Mouse (Mus musculus) midbrain, postnatal 0 days (tissue): ENCODE measurements around the gene Ercc6l2. TPM values are rescaled to one million over a fixed set of nuclear protein-coding genes. Genes with fewer than 3 reads are reported as not detected.

Experiments used
- ATAC-seq: fragments of 200-750 bp; cut with Nextera tagmentation; 2 replicates; pipeline ENCODE4 v1.8.0; 2017; ENCODE audit warnings: moderate number of reproducible peaks, mild to moderate bottlenecking, moderate TSS enrichment, moderate library complexity; ENCODE audit not compliant: low FRiP score
- DNase-seq: peaks from one replicate; pipeline ENCODE4 v3.0.0-alpha.2; 2015; ENCODE audit warnings: low spot score
- H3K27ac ChIP-seq: fragments of 300-500 bp; sonication (generic); 2 replicates; pipeline ENCODE4 v1.5.1; 2014; ENCODE audit warnings: low read depth, mild to moderate bottlenecking, low read length, mixed read lengths
- H3K27me3 ChIP-seq: fragments of 300-500 bp; sonication (generic); 2 replicates; pipeline ENCODE4 v1.6.1; 2014; ENCODE audit warnings: low read length, control low read depth, mixed read lengths; ENCODE audit not compliant: insufficient read depth
- H3K36me3 ChIP-seq: fragments of 300-500 bp; sonication (generic); 2 replicates; pipeline ENCODE4 v1.6.1; 2014; ENCODE audit warnings: low read length, control low read depth, mixed read lengths; ENCODE audit not compliant: insufficient read depth
- H3K4me1 ChIP-seq: fragments of 300-500 bp; sonication (generic); 2 replicates; pipeline ENCODE4 v1.6.1; 2014; ENCODE audit warnings: mild to moderate bottlenecking, control low read depth, antibody characterized with exemption, low read length, mixed read lengths; ENCODE audit not compliant: insufficient read depth
- H3K4me2 ChIP-seq: fragments of 300-500 bp; sonication (generic); 2 replicates; pipeline ENCODE4 v1.6.1; 2014; ENCODE audit warnings: low read depth, mild to moderate bottlenecking, low read length, mixed read lengths; ENCODE audit not compliant: poor library complexity, severe bottlenecking
- H3K4me3 ChIP-seq: fragments of 300-500 bp; sonication (generic); 2 replicates; pipeline ENCODE4 v1.5.1; 2014; ENCODE audit warnings: low read depth, mild to moderate bottlenecking, low read length, moderate library complexity
- H3K9ac ChIP-seq: fragments of 300-500 bp; sonication (generic); replicated peaks from 2 replicates; pipeline ENCODE4 v1.6.1; 2014; ENCODE audit warnings: mild to moderate bottlenecking, low read length, moderate library complexity, mixed read lengths; ENCODE audit not compliant: poor library complexity, severe bottlenecking
- H3K9me3 ChIP-seq: fragments of 300-500 bp; sonication (generic); 2 replicates; pipeline ENCODE4 v1.6.1; 2016; ENCODE audit warnings: low read length, control low read depth
- CTCF ChIP-seq: IDR thresholded peaks from 2 replicates; pipeline ENCODE4 v1.5.1; 2016; ENCODE audit warnings: antibody characterized with exemption, mild to moderate bottlenecking
- WGBS: fragments of 180-500 bp; shearing (Covaris S2); extraction: QIAGEN DNeasy Blood & Tissue Kit; methylation state at CpG from one replicate; pipeline ENCODE4 v1.1.7; 2014; 5-methylcytosine and 5-hydroxymethylcytosine counted together
- polyA plus RNA-seq: library from polyadenylated mRNA; unstranded; fragments of >200 nt; fragmentation: Nextera tagmentation; extraction: Ambion mirVana; gene quantifications from 2 replicates; pipeline ENCODE4 v1.2.1, GENCODE M21; 2015
- total RNA-seq: library from RNA; depleted of rRNA; stranded (reverse); fragments of >200 nt; gene quantifications from 2 replicates; pipeline ENCODE4 v1.2.3, GENCODE M21; 2014

Ercc6l2 gene
- total and polyA plus RNA-seq, 2 experiments from 2014 or later: 11.8 to 13.5 TPM

DNA sequence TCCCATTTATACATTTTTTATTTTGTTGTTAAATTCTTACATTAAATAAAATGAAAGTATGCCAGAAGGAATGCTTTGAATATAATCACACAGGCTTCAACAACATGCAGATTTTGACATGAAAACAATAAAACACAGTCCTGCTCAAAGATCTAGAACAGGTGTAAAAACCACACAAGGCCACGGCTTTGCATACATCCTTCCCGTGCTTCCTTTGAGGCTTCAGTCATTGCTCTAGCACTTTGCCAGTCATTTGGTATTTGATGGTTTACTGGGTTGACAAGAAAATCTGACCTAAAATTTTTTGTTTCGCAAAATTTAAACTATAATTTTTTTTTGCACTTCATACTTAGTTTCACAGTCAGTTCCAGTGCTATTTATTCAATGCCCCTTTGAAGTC is 7.1 kb upstream of the Ercc6l2 start:
- no peak for TF ChIP-seq CTCF
- Histone ChIP-seq H3K36me3 (no peaks in the 10 kb centered on the region), H3K4me1 (no peaks in the 10 kb centered on the region), H3K4me2 (no peak overlapping the region), H3K9ac (no peak overlapping the region), H3K27me3 (no peaks in the 10 kb centered on the region), H3K4me3 (no peak overlapping the region), H3K9me3 (no peaks in the 10 kb centered on the region), H3K27ac (no peak overlapping the region)
- ATAC-seq (no peak), DNase-seq (no peak)
- WGBS: 87% methylated on average over 3 of the region's 3 CpGs

DNA sequence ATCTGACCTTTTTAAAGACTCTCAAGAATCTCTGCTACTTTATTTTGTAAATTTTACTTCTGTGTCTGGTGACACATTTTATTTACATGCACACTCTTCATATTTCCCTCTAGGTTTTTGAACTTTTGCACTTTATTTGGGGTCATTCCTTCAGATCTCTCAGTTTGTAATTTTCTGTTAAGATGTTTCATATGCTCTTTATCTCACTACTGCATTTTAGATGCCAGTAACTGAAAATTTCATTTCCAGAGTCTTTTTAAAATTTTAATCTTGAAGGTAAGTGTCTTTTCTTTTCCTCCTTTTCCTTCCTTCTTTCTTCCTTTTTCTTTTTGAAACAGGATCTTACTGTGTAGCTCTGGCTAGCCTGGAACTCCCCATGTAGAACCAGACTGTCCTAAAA is 3.6 kb upstream of the Ercc6l2 start:
- Histone ChIP-seq H3K36me3 (no peaks in the 10 kb centered on the region), H3K4me2 (no peak overlapping the region), H3K9ac (no peak overlapping the region), H3K27me3 (no peaks in the 10 kb centered on the region), H3K4me1 (no peaks in the 10 kb centered on the region), H3K9me3 (no peaks in the 10 kb centered on the region), H3K4me3 (no peak overlapping the region), H3K27ac (no peak overlapping the region)
- DNase-seq (no peak), ATAC-seq (no peak)
- TF ChIP-seq CTCF: no peak

DNA sequence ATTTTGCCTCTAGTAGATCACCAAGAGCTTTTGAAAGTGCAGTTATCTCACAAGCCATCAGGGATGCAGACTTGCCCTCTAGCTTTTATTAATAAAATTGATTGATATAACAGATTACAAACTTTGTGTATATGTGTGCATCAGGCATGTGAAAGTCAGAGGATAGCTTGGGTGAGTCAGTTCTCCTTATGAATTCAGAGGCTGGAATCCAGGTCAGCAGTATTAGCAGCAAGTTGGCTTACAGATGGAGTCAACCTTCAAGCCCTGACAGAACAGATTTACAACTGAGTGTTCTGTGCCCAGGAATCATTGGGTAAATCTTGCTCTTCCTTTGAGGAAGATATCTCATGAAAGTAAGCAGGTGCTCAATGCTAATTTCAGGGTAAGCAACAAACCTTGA is 891 bp downstream of the Ercc6l2 start:
- Histone ChIP-seq H3K27ac (peak overlapping the region; percentile 88; the same call in 1 of the 2 replicates), H3K27me3 (no peaks in the 10 kb centered on the region), H3K4me2 (peak overlapping the region; percentile 74), H3K9ac (peak overlapping the region; percentile 67), H3K4me3 (peak overlapping the region; percentile 57), H3K4me1 (no peaks in the 10 kb centered on the region), H3K36me3 (no peaks in the 10 kb centered on the region), H3K9me3 (no peaks in the 10 kb centered on the region)
- TF ChIP-seq CTCF: no peak
- no peak for DNase-seq
- no peak for ATAC-seq

DNA sequence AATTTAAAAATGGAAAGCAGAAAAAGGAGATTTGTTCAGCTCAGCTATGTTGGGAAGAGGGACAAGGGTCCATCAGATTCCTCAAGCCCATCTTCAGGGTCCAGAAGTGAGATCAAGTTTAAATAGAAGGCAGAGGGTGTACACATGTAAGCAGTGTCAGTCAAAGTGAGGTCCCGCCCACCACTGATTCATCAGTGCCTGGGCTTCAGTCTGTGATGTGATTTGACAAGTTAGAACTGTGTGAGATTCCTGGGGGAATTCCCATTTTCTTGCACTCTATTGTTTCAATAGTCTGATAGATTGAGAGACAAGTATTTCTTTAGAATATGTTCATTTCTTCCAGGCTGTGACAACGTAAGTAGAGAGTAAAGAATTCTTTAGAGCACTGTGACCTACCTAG is 30.7 kb downstream of the Ercc6l2 start:
- no peak for TF ChIP-seq CTCF
- 86% methylated on average over 2 of the region's 2 CpGs for WGBS
- H3K4me3 ChIP-seq: no peak overlapping the region
- ATAC-seq: no peak
- no peaks in the 10 kb centered on the region for H3K9me3 ChIP-seq
- no peak overlapping the region for H3K9ac ChIP-seq
- H3K4me1 ChIP-seq: no peaks in the 10 kb centered on the region
- peaks cover 3% of the 10 kb centered on the region; the same call in 1 of the 2 replicates for H3K36me3 ChIP-seq
- no peak for DNase-seq
- H3K27me3 ChIP-seq: no peaks in the 10 kb centered on the region
- H3K27ac ChIP-seq: no peak overlapping the region
- H3K4me2 ChIP-seq: no peak overlapping the region

DNA sequence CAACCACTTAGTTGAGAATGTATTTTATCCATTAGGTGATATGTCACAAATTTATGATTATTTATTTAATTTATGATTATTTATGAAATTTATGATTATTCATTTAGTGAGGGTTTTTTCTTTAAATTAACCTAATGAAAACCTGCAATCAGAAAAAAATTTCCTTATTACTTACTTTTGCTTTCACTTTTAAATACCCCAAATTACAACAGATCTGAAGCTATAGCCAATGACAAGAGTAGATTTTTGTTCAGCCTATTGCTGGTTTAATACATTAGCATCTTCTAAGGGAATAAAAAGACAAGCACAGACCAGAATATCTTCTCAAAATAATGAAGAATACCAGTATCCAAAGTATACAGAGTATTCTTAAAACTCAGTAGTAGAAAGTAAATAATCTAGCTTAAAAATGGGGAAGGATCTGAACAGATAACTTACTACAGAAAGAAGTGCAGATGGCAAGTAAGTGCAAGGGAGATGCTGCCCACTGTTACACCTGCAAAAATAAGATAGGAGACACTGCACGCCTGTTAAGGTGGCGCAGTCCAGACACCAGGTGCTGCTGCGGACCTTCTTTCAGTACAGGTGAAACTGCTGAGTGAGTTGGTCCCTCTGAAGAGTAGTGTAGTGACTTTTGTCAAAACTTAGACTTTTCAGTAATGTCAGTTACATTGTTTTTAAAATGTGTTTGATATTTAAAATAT is 35.4 kb downstream of the Ercc6l2 start:
- Histone ChIP-seq H3K4me1 (no peaks in the 10 kb centered on the region), H3K9me3 (no peaks in the 10 kb centered on the region), H3K27me3 (no peaks in the 10 kb centered on the region), H3K27ac (no peak overlapping the region), H3K4me3 (no peak overlapping the region), H3K36me3 (peaks cover 3% of the 10 kb centered on the region; the same call in 1 of the 2 replicates), H3K9ac (no peak overlapping the region), H3K4me2 (no peak overlapping the region)
- 94% methylated on average over 3 of the region's 3 CpGs for WGBS
- ATAC-seq (no peak), DNase-seq (no peak)
- no peak for TF ChIP-seq CTCF

DNA sequence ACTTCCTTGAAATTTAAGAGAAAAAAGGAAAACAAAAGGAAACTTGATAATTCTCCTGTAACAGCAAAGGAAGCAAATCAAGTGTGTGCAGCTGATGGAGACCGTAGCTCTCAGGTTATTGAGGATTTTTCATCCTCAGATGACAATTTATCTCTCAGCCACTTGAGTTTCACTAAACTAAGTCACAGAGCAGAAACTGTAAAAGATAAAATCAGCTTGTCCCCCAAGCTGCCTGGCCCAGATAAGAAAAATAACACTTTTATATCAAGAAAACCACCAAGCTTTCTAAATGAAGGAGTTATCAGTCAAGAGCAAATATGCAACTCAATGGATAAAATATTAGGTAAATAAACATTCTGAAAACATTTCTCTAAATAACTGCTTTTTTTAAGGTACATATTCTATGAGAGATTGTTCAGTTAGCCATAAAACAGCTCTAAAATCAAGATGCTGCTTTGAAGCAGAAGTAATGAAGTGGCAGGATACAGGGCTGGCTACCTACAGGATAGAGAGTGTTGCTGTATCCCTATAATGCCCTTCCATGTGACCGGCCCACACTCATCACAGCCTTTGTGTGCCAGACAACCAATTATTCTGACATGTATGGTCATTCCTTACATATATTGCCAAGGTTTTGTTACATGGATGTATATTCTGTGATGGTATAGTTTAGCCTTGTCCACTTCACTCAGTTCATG is 57.7 kb downstream of the Ercc6l2 start:
- no peak overlapping the region for H3K4me3 ChIP-seq
- TF ChIP-seq CTCF: no peak
- H3K9ac ChIP-seq: no peak overlapping the region
- no peaks in the 10 kb centered on the region for H3K27me3 ChIP-seq
- H3K9me3 ChIP-seq: no peaks in the 10 kb centered on the region
- no peaks in the 10 kb centered on the region for H3K4me1 ChIP-seq
- ATAC-seq (no peak), DNase-seq (no peak)
- WGBS: 87% methylated on average over 2 of the region's 2 CpGs
- H3K36me3 ChIP-seq: peaks cover 8% of the 10 kb centered on the region
- H3K4me2 ChIP-seq: no peak overlapping the region
- H3K27ac ChIP-seq: no peak overlapping the region
